ENCODE assay signal across 11 mouse cellular contexts in genomic region chr3:50709415-50709989, GRCm38 (mm10).
DNase-seq lines count a peak whose midpoint lies in the region; ATAC-seq and TF ChIP-seq lines count a peak whose summit lies in the region.
"Had no signal": no experiment of that assay in that cellular context is flagged by ENCODE, and none has a peak within 500 bp of the region (broad histone marks: within the 10 kb centered on the region; RNA-seq: fewer than 3 reads in every experiment).

No protein-coding gene starts in this region.

- H3K27me3 ChIP-seq in lung, embryonic 14.5 days (ENCODE audit: insufficient read depth, low read length) = no peaks in the 10 kb centered on the region
- H3K27me3 ChIP-seq in embryonic facial prominence, embryonic 15.5 days = no peaks in the 10 kb centered on the region
- H3K27me3 ChIP-seq in hindbrain, postnatal 0 days (ENCODE audit: insufficient read depth, low read length) = no peaks in the 10 kb centered on the region
- no peaks in the 10 kb centered on the region for H3K27me3 ChIP-seq in neural tube, embryonic 14.5 days (ENCODE audit: control insufficient read depth, insufficient read depth, low read length)
- H3K27me3 ChIP-seq: embryonic facial prominence, embryonic 12.5 days had no signal

- no peak for TF ChIP-seq CTCF in lung, embryonic 14.5 days (IDR thresholded peaks at IDR 0.05; ENCODE audit: low read depth)
- TF ChIP-seq CTCF in hindbrain, postnatal 0 days (IDR thresholded peaks at IDR 0.05; ENCODE audit: low read depth) = peak; percentile 37

- H3K27ac ChIP-seq in lung, embryonic 14.5 days (ENCODE audit: low read depth) = no peak overlapping the region
- no peak overlapping the region for H3K27ac ChIP-seq in embryonic facial prominence, embryonic 15.5 days (replicated peaks)
- no peak overlapping the region for H3K27ac ChIP-seq in hindbrain, postnatal 0 days
- no peak overlapping the region for H3K27ac ChIP-seq in neural tube, embryonic 14.5 days (ENCODE audit: low read depth, low read length)
- H3K27ac ChIP-seq: embryonic facial prominence, embryonic 12.5 days had no signal

- no peak overlapping the region for H3K4me2 ChIP-seq in lung, embryonic 14.5 days
- 0 out of 2 replicates have a peak overlapping the region, but pooled peaks have one; percentile 3 for H3K4me2 ChIP-seq in embryonic facial prominence, embryonic 15.5 days (replicated peaks)
- 0 out of 2 replicates have a peak overlapping the region, but pooled peaks have one; percentile 2 for H3K4me2 ChIP-seq in hindbrain, postnatal 0 days (ENCODE audit: low read depth, low read length)
- H3K4me2 ChIP-seq in neural tube, embryonic 14.5 days (ENCODE audit: low read depth, low read length) = no peak overlapping the region
- H3K4me2 ChIP-seq: embryonic facial prominence, embryonic 12.5 days had no signal

- peak; percentile 10 for DNase-seq in lung, embryonic 14.5 days
- no peak for DNase-seq in lung, postnatal 36 days
- DNase-seq in hindbrain, postnatal 0 days (ENCODE audit: low spot score) = peak; percentile 48
- DNase-seq in thymus, adult 18-20 months = no peak
- DNase-seq in MN1 (ENCODE audit: low spot score) (no peak), adipocyte (ENCODE audit: low spot score) (no peak)
- DNase-seq: kidney, postnatal 14 days; lung, adult 18-20 months had no signal

- H3K4me3 ChIP-seq in lung, embryonic 14.5 days (ENCODE audit: low read depth, low read length) = no peak overlapping the region
- H3K4me3 ChIP-seq in embryonic facial prominence, embryonic 15.5 days (replicated peaks) = no peak overlapping the region
- no peak overlapping the region for H3K4me3 ChIP-seq in hindbrain, postnatal 0 days (ENCODE audit: low read length)
- H3K4me3 ChIP-seq in neural tube, embryonic 14.5 days (ENCODE audit: low read depth, low read length) = no peak overlapping the region
- H3K4me3 ChIP-seq: embryonic facial prominence, embryonic 12.5 days had no signal

- H3K9ac ChIP-seq in lung, embryonic 14.5 days = no peak overlapping the region
- H3K9ac ChIP-seq in embryonic facial prominence, embryonic 15.5 days = no peak overlapping the region
- no peak overlapping the region for H3K9ac ChIP-seq in hindbrain, postnatal 0 days (replicated peaks; ENCODE audit: low read length)
- H3K9ac ChIP-seq in neural tube, embryonic 14.5 days (replicated peaks; ENCODE audit: low read depth, low read length) = no peak overlapping the region
- H3K9ac ChIP-seq: embryonic facial prominence, embryonic 12.5 days had no signal

- ATAC-seq in lung, embryonic 14.5 days (ENCODE audit: insufficient read depth) = no peak
- ATAC-seq in embryonic facial prominence, embryonic 15.5 days (ENCODE audit: insufficient number of reproducible peaks, low FRiP score, low TSS enrichment, low read depth) = no peak
- ATAC-seq in hindbrain, postnatal 0 days = peak; percentile 59; the same call in 1 of the 2 replicates
- ATAC-seq in neural tube, embryonic 14.5 days (ENCODE audit: low read depth) = peak; percentile 54; the same call in 1 of the 2 replicates

- H3K36me3 ChIP-seq in lung, embryonic 14.5 days (ENCODE audit: insufficient read depth) = no peaks in the 10 kb centered on the region
- no peaks in the 10 kb centered on the region for H3K36me3 ChIP-seq in embryonic facial prominence, embryonic 15.5 days
- H3K36me3 ChIP-seq in hindbrain, postnatal 0 days (ENCODE audit: insufficient read depth, low read length) = no peaks in the 10 kb centered on the region
- no peaks in the 10 kb centered on the region for H3K36me3 ChIP-seq in neural tube, embryonic 14.5 days (ENCODE audit: control insufficient read depth, insufficient read depth, low read length)
- H3K36me3 ChIP-seq: embryonic facial prominence, embryonic 12.5 days had no signal

- WGBS in lung, embryonic 14.5 days = 31% methylated on average over 12 of the region's 12 CpGs
- 23% methylated on average over 12 of the region's 12 CpGs for WGBS in embryonic facial prominence, embryonic 15.5 days
- 7% methylated on average over 12 of the region's 12 CpGs for WGBS in hindbrain, postnatal 0 days
- WGBS in neural tube, embryonic 14.5 days = 19% methylated on average over 12 of the region's 12 CpGs

- H3K9me3 ChIP-seq in lung, embryonic 14.5 days (ENCODE audit: low read depth, low read length) = no peaks in the 10 kb centered on the region
- H3K9me3 ChIP-seq in embryonic facial prominence, embryonic 15.5 days (replicated peaks) = no peaks in the 10 kb centered on the region
- H3K9me3 ChIP-seq in hindbrain, postnatal 0 days (ENCODE audit: low read length) = no peaks in the 10 kb centered on the region
- H3K9me3 ChIP-seq in neural tube, embryonic 14.5 days (ENCODE audit: control insufficient read depth, low read length) = no peaks in the 10 kb centered on the region
- H3K9me3 ChIP-seq: embryonic facial prominence, embryonic 12.5 days had no signal

- no peaks in the 10 kb centered on the region for H3K4me1 ChIP-seq in lung, embryonic 14.5 days (ENCODE audit: insufficient read depth)
- no peaks in the 10 kb centered on the region for H3K4me1 ChIP-seq in embryonic facial prominence, embryonic 15.5 days
- peaks cover 10% of the 10 kb centered on the region; the same call in 1 of the 2 replicates for H3K4me1 ChIP-seq in hindbrain, postnatal 0 days (ENCODE audit: insufficient read depth, low read length)
- no peaks in the 10 kb centered on the region for H3K4me1 ChIP-seq in neural tube, embryonic 14.5 days (ENCODE audit: control insufficient read depth, insufficient read depth, low read length)
- H3K4me1 ChIP-seq: embryonic facial prominence, embryonic 12.5 days had no signal

Comparison
In these comparisons a context has a peak if more than half of its experiments do, and no peak if none do; other contexts are left out.
1. DNase-seq: peak in lung, embryonic 14.5 days (single experiment) and hindbrain, postnatal 0 days (single experiment); none in lung, postnatal 36 days (single experiment), thymus, adult 18-20 months (0 of 2), MN1 (single experiment) and adipocyte (single experiment).
2. ATAC-seq: peak in hindbrain, postnatal 0 days (single experiment) and neural tube, embryonic 14.5 days (single experiment); none in lung, embryonic 14.5 days (single experiment) and embryonic facial prominence, embryonic 15.5 days (single experiment).
3. H3K4me2 ChIP-seq: peak in embryonic facial prominence, embryonic 15.5 days (single experiment) and hindbrain, postnatal 0 days (single experiment); none in lung, embryonic 14.5 days (single experiment) and neural tube, embryonic 14.5 days (single experiment).